Mouse (Mus musculus) urinary bladder, postnatal 14 days (tissue): ENCODE data around the gene Irgq.
A peak's percentile ranks its signal among the peaks of the same experiment; 100 is the strongest.
"Not testable (repeated sequence)": the region's sequence is repeated elsewhere in the genome, so short reads cannot be mapped to it uniquely, and the experiment has no call there.

ENCODE experiments used
- DNase-seq: peaks from one replicate; pipeline ENCODE4 v3.0.0; 2021; ENCODE audit warnings: low spot score

The Irgq gene

DNA sequence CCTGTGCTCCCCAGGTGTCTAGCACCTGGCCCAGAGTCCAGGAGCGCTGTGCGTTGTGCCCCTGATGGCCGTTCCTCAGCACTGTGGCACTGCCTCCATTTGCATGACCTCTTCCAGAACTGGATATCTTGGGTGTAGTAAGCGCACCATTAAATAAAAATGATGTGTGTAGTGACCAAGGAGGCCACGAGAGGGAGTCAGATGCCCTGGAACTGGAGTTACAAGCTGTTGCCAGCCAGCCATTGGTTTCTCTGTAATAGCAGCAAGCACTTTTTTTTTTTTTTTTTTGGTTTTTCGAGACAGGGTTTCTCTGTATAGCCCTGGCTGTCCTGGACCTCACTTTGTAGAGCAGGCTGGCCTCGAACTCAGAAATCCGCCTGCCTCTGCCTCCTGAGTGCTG is 14.2 kb upstream of the Irgq start:
- not testable (repeated sequence) for DNase-seq

DNA sequence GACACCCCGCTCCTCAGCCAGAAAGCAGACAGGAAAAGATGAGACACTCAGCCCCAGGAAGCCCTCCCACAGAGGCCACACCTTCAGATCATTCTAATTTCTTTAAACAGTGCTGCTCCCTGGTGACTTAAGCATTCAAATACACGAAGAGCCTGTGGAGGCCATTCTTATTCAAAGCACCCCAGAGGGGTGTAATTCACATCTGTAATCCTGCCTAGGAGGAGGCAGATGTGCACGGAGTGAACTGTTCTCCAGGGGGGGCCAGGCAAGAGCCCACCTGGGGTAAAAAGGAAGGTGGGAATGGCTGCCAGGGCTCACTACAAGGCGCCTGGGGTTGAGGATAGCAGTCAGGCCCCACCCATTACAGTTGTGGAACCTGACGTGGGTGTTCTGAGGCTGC is 13.4 kb upstream of the Irgq start:
- DNase-seq: no peak

DNA sequence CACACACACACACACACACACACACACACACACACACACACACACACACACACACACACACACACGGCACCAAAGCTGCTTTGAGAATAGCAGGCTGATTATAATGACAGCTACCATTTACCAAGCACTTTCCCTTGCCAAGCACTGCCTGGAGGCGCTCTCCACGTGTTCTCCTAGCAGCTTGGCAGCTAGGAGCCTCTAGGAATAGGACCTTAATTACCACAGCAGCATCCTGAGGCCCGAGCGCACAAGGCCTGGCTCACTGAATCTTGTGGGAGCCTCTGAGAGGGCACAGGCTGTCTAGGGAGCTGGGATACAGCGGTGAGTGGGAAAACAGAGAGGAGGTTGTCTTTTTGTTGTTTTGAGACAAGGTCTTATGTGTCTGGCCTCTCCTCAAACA is 12.8 kb upstream of the Irgq start:
- DNase-seq: no peak

DNA sequence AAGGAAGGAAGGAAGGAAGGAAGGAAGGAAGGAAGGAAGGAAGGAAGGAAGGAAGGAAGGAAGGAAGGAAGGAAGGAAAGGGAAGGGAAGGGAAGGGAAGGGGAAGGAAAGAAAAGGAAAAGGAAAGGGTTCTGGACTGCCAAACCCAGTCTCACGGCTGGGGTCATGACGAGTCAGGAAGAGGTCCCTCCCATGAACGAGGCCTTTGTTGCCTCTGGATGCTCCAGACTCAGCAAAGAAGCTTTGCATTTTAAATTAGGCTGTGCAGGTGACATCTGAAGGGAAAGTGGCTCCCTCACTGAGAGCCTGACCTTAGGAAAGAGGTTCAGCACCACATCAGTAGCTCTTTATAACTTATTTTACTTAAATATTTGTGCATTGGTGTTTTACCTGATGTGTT is 11.4 kb upstream of the Irgq start:
- no peak for DNase-seq

DNA sequence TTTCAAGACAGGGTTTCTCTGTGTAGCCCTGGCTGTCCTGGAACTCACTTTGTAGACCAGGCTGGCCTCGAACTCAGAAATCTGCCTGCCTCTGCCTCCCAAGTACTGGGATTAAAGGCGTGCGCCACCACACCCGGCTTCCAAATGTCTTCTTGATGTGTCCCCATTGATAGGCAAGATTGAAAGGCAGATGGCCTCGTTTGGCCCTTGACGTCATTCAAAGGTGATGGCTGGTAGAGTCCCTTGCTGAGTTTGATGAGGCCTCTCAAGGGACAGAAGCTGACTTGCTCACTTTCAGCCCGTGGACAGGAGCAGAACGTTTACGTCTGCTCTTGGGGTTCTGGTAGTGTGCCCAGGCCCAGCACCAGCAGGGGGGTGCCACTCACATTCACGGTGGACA is 10.4 kb upstream of the Irgq start:
- DNase-seq: not testable (repeated sequence)

DNA sequence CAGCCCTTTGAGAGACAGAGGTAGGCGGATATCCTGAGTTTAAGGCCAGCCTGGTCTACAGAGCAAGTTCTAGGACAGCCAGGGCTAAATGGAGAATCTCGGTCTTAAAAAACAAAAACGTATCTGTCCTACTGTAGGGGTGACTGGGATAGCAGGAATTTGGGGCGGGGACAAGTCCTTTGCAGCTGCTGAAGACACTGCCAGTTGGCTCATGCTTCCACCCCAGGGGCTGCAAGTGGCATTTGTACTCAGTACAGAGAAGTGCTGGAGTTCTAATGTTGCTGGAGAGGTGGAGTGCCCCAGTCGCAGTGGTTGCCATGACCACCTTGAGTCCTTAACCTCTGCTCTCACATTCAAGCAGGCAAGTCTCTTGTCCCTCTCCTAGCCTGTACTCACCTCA is 7.7 kb upstream of the Irgq start:
- DNase-seq: no peak

DNA sequence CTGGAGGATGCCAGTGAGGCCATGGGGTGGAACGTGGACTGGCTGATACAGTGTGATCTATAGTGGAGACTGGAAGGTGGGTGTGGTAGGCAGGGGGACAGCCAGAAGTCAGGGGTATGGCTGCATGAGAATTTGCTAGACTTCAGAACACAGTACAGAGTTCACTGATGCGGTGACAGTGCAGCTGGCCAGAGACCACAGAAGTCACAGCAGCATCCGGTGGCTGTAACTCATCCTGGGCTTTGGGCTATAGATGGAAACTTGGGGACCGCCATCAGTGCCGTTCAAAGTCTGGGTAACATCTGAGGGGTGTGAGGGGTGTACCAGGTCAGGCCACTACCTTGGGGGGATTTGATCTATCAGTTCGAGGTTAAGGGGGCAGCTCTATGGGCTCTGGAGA is 6.8 kb upstream of the Irgq start:
- DNase-seq: no peak

DNA sequence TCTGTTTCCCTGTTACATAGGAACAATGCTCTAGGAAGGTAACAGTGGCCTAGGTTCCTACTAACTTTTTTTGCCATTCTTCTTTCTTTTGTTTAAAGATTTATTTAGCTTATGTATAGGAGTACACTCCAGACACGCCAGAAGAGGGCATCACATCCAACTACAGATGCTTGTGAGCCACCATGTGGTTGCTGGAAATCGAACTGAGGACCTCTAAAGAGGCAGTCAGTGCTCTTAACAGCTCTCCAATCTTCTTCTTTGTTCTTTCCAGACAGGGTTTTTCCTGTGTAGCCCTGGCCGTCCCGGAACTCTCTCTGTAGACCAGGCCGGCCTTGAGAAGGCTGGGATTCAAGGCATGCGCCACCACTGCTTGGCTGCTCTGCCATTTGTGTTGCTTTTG is 5.5 kb upstream of the Irgq start:
- DNase-seq: no peak

DNA sequence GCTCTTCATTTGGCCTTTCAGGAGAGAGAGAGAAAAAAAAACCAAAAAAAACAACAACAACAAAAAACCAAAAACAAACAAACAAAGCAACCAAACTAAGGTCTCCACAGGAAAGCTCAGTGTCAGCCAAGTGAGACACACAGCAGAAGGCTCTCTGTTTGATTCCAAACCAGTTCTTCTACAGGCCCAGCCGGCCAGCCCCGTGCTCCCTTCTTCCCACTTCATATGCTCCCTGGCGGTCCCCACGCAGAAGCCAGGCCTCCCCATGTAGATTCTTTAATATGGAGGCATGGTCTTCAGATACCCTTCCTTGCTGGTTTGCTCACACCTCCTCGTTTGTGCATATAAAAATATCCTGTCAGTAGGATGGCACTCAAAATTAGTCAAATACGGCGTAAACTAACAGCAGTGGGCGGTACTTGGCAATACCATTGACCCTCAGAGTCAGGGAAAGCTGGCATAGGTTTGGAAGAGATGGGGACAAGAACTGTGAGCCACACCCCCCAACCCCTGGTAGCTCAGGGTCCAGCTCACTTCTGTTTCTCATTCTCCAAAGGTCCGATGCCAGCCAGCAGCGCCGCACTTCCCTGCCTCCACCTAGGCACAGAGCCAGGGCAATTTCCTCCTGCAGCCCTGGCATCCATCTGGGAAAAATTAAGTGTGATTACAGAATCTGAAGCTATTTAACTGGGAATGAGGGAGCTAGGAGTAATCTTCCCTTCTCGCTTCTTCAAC is 4.6 kb upstream of the Irgq start:
- DNase-seq: no peak

DNA sequence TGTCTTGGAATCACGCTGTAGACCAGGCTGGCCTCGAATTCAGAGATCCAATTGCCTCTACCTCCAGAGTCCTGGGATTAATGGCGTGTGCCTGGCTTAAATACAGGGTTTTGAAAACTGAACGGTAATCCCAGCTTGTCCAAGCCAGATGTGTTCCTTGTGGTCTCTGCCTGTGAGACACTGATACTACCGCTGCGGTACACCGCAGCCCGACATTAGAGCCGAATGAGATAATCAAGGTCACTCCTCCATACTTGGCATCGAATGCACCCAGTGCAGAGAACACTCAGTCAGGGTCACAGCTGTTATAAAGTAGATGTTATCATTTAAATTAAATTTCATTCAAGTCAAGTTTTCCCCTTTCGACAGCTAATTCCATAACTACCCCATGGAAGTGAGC is 1.6 kb upstream of the Irgq start:
- no peak for DNase-seq

DNA sequence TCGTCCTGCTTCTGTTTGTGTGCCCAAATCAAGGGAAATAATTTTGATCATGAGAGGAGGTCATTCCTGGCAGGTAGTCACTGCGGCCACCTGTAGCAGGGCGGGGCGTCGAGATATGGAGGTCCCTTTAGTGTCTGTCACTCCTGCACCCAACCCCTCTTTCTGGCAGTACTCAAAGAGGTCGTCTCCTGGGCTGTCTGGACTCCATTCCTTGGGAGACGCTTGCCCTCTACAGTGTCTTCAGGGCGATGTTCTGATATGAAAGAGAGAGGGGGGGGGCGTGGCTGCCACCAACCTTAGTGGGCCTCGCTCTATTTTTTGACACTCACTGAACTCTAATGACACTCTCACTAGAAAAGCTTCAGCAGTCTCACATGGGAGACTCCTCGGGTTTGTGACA is 909 bp upstream of the Irgq start:
- no peak for DNase-seq

DNA sequence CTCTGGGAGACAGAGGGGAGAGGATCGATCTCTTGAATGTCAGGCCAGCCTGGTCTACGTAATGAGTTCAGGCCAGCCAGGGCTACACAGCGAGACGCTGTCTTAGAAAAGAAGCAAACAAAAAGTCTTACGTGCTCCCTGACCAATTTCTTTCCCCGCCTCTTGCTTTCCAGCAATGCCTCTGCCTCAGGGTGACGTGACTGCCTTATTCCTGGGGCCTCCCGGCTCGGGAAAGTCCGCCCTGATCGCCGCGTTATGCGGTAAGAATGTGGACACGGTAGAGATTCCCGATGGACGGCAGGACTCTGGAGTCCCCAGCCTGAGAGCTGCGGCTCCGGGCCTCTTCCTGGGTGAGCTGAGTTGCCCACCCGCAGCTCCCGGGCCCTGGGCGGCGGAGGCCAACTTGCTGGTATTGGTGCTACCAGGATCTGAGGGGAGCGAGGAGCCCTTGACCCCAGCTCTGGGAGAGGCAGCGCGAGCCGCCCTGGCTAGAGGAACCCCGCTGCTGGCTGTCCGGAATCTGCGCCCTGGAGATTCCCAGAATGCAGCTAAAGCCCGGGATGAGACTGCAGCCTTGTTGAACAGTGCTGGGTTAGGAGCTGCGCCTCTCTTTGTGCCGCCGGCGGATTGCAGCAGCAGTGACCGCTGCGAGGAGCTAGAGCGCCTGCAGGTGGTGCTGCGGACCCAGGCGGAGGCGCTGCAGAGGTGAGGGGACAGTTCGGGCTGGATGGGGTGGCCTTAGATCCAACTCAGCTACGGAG is 902 bp downstream of the Irgq start:
- DNase-seq: peak; percentile 77

DNA sequence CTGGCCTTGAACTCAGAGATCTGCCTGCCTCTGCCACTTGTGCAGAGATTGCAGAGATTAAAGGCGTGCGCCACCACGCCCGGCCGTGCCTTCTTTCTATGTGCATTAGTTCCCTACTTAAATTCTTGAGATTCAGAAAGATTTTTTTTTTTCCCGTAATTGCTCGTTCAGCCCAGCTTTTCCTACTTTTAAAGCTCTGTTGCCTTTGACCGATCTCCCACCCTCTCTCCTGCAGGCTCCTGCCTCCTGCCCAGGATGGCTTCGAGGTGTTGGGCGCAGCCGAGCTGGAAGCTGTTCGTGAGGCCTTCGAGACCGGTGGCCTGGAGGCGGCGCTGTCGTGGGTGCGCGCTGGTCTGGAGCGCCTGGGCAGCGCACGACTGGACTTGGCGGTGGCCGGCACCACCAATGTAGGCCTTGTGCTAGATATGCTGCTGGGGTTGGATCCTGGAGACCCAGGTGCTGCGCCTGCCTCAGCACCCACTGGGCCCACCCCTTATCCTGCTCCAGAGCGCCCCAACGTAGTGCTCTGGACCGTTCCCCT is 2.6 kb downstream of the Irgq start:
- DNase-seq: no peak

DNA sequence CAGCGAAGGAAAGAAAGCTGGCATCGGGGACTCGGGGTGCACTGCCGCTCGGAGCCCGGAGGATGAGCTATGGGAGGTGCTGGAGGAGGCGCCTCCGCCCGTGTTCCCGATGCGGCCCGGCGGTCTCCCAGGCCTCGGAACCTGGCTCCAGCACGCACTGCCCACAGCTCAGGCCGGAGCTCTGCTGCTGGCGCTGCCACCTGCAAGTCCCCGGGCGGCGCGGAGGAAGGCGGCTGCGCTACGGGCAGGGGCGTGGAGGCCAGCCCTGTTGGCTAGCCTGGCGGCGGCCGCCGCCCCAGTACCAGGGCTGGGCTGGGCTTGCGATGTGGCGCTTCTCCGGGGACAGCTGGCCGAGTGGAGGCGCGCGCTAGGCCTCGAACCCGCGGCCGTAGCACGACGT is 3.3 kb downstream of the Irgq start:
- no peak for DNase-seq

DNA sequence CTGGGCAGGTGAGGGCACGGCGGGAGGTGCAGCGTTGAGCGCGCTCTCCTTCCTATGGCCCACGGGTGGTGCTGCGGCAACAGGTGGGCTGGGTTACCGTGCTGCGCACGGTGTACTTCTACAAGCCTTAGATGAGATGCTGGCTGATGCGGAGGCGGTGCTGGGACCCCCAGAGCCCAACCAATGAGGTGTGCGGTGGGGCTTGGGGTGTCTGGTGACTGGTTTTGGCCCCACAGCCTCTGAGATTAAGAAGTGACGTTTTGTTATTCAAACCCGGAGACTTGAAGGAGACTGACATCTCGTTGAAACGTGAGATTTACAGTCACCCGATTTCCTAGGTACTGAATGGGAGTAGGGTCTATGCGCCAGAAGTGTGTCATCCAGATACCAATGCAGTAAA is 3.8 kb downstream of the Irgq start:
- no peak for DNase-seq

DNA sequence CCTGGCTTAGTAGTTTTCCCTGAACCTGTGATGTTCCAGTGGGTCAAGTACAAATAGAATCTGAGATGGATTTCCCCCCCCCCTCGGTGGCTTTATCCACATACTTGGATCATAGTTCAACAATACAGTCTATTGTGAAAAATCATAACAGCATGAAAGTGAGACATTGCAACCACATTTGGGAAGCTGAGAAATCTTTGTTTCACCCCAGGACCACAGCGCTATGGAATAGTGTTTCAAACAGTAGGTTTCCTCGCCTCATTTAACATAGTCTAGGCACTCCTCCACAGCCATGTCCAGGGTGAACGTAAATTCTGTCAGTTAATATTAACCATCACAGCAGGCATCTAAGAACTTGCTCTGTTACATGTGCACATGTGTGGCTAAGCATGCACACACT is 6.6 kb downstream of the Irgq start:
- no peak for DNase-seq

DNA sequence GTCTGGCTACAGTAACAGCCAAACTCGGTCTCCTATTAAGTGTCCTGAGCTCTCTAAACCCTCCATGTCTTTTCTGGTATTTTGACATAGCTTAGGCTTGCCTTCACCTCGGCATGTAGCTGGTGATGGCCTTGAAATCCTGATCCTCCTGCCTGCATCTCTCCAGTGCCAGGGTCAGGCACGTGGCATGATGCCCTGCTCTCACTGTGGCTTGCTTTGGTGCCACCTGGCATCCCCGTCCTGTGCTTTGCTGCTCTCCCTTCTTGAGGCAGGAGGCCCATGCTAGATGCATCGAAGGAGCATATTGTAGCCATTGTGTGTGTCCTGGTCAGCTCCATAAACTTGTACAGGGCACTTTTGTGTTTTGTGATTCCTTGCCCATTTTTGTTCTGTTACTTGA is 7.1 kb downstream of the Irgq start:
- DNase-seq: no peak

DNA sequence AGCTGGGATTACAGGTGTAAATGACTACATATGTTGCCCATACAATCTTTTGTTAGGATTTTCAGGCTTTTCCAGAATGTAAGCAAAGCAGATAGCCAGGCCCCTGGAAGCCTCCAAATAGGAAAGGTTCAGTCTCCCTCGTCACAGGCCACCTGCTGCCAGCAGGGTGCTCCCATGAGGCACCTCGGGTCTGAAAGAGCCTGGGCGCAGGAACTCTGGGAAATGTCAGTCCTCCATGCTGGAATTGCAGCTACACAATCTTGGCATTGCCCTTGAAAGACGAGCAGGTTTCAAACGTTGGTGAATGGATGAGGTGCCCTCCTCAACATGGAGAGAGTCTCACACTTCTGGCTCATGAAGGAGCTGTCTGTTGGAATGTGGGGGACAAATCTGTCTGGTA is 7.7 kb downstream of the Irgq start:
- no peak for DNase-seq

DNA sequence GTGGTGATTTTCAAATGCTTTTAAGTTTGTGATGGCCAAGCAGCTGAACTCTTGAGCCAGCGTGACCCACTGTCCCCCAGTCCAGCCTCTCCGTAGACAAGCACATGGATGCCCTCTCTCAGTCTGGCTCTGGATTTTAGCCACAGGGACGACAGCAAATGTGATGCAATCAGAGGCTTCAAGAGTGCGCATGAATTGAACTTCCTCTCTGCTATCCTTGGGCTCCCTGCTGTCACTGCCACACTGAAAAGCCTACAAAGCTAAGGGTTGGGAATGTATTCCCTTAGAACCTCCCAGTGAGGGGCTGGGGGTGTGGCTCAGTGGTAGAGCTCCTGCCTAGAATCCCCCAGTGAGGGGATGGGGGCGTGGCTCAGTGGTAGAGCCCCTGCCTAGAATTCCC is 8.2 kb downstream of the Irgq start:
- no peak for DNase-seq

DNA sequence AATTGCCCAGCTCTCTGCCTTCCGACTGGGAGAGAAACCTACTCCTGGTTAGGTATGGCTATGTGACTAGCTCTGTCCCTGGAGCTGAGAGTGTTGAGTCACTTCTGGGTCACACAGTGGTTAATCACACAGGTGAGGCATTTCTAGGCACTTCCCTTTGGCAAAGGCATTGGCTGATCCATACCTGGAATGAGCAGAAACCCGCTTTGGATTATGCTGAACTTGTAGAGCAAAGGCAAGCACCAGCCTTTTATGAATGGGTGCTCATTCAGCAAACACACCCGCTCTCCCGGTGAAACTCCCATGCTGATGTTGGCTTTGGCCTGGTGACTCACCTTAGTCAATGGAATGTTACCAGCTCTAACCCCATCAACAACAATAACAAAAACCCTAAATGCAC is 9.2 kb downstream of the Irgq start:
- DNase-seq: no peak

DNA sequence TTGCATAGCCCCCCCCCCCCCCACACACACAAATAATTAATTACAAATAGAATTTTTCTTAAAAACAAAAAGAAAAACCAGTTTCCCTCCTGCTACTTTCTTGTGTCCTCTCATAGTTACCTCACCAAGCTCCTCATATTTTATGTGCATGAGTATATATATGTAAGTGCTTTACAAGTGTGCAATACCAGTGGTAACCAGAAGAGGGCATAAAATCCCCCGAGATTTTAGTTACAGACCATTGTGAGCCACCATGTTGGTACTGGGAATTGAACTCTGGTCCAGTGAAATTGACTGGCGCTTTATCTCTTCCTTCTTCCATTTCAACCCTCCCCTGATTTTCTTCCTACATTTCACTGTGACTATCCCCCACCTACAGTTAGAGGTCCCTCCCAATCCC is 14.0 kb downstream of the Irgq start:
- no peak for DNase-seq

DNA sequence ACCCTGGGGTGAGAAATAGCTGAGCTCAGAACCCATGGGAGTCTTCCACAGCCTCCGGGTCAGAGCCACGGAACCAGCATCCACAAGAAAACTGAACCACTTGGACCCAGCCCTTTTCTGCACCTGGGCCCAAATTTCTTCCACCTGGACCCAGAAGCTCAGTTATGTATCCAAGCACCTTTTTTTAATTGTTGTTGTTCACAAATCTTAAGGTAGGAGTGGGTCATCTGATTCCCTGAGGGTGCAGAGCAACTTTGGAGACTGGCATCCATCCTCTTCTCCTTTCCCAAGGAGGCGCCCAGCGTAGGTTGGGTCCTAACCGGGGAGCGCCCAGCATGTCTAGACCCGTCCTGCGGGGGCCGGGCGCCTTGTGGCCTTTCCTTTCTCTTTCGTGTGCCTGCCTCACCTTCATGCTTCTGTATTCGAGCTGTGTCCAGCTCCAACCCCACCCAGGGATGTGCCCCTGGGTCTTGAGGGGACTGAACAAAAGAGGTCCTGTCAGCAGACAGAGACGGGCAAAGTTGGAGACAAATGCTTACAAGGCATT is 15.7 kb downstream of the Irgq start, which contains the start of the genes Pinlyp and Xrcc1:
TSS of gene Pinlyp (minus strand) at position 51 of the 547 bp plus-strand sequence.
TSS of gene Xrcc1 (plus strand) at position 222 of the 547 bp plus-strand sequence.
- peak; percentile 50 for DNase-seq
